Mouse (Mus musculus) bone marrow macrophage, adult 2 months (primary cell): Measurements from ENCODE around the gene Klhdc7b.

Experiments used
- CTCF ChIP-seq: IDR thresholded peaks from 2 replicates; pipeline ENCODE4 v1.5.1; 2012; ENCODE audit warnings: low read depth, mild to moderate bottlenecking, low read length, moderate library complexity
- POLR2A ChIP-seq: IDR thresholded peaks from 2 replicates; pipeline ENCODE4 v1.6.1; 2012; ENCODE audit warnings: mild to moderate bottlenecking, low read depth, low read length, borderline replicate concordance

GRCm38 (mm10) chr15:89387127-89387526, 2.4 kb downstream of the Klhdc7b start:
- TF ChIP-seq CTCF (no peak), POLR2A (no peak)
